Mouse (Mus musculus): ENCODE results near the gene Eif4e. TPM values are rescaled to one million over a fixed set of nuclear protein-coding genes. Genes with fewer than 3 reads are reported as not detected.

Gene Eif4e
- total and polyA plus RNA-seq, 2 experiments from 2014 or later = 121 to 322 TPM

- Histone ChIP-seq H3K9me3 (ENCODE audit: low read length) (no peaks in the 10 kb centered on the region), H3K27ac (ENCODE audit: low read depth, low read length) (no peak overlapping the region), H3K9ac (no peak overlapping the region), H3K4me2 (ENCODE audit: low read depth) (no peak overlapping the region), H3K27me3 (ENCODE audit: insufficient read depth, low read length) (no peaks in the 10 kb centered on the region), H3K4me1 (ENCODE audit: insufficient read depth) (peaks cover 21% of the 10 kb centered on the region; the same call in 1 of the 2 replicates), H3K36me3 (ENCODE audit: insufficient read depth) (no peaks in the 10 kb centered on the region), H3K4me3 (ENCODE audit: low read depth, low read length) (no peak overlapping the region)
- TF ChIP-seq CTCF (IDR thresholded peaks at IDR 0.05; ENCODE audit: low read depth) = no peak
- 84% methylated on average over 8 of the region's 8 CpGs for WGBS
- no peak for DNase-seq
- ATAC-seq = no peak
Measured at GRCm38 (mm10) chr3:138530578-138531478, 4.8 kb downstream of the Eif4e start.

GRCm38 (mm10) chr3:138531479-138532181, 5.7 kb downstream of the Eif4e start:
- H3K4me1 ChIP-seq (ENCODE audit: insufficient read depth) = 0 out of 2 replicates have a peak, but pooled peaks cover 15% of the 10 kb centered on the region
- H3K9me3 ChIP-seq (ENCODE audit: low read length) = no peaks in the 10 kb centered on the region
- no peak for ATAC-seq
- no peak for DNase-seq
- no peak overlapping the region for H3K27ac ChIP-seq (ENCODE audit: low read depth, low read length)
- H3K4me2 ChIP-seq (ENCODE audit: low read depth) = no peak overlapping the region
- H3K4me3 ChIP-seq (ENCODE audit: low read depth, low read length) = no peak overlapping the region
- no peak for TF ChIP-seq CTCF (IDR thresholded peaks at IDR 0.05; ENCODE audit: low read depth)
- no peak overlapping the region for H3K9ac ChIP-seq
- WGBS = 77% methylated on average over 12 of the region's 12 CpGs
- H3K36me3 ChIP-seq (ENCODE audit: insufficient read depth) = no peaks in the 10 kb centered on the region
- H3K27me3 ChIP-seq (ENCODE audit: insufficient read depth, low read length) = no peaks in the 10 kb centered on the region

GRCm38 (mm10) chr3:138532764-138533163, 6.8 kb downstream of the Eif4e start:
- ATAC-seq (no peak), DNase-seq (no peak)
- 60% methylated on average over 2 of the region's 2 CpGs for WGBS

GRCm38 (mm10) chr3:138536031-138536430, 10.1 kb downstream of the Eif4e start:
- Histone ChIP-seq H3K4me1 (ENCODE audit: insufficient read depth) (no peaks in the 10 kb centered on the region), H3K27ac (ENCODE audit: low read depth, low read length) (no peak overlapping the region), H3K9me3 (ENCODE audit: low read length) (no peaks in the 10 kb centered on the region), H3K36me3 (ENCODE audit: insufficient read depth) (no peaks in the 10 kb centered on the region), H3K4me2 (ENCODE audit: low read depth) (no peak overlapping the region), H3K27me3 (ENCODE audit: insufficient read depth, low read length) (no peaks in the 10 kb centered on the region), H3K9ac (no peak overlapping the region), H3K4me3 (ENCODE audit: low read depth, low read length) (no peak overlapping the region)
- 97% methylated on average over 2 of the region's 2 CpGs for WGBS
- DNase-seq (no peak), ATAC-seq (no peak)
- TF ChIP-seq CTCF (IDR thresholded peaks at IDR 0.05; ENCODE audit: low read depth) = no peak

More at GRCm38 (mm10) chr3:138532764-138533163, 6.8 kb downstream of the Eif4e start:
- Histone ChIP-seq H3K27me3 (ENCODE audit: insufficient read depth, low read length) (no peaks in the 10 kb centered on the region), H3K9ac (no peak overlapping the region), H3K9me3 (ENCODE audit: low read length) (no peaks in the 10 kb centered on the region), H3K4me1 (ENCODE audit: insufficient read depth) (0 out of 2 replicates have a peak, but pooled peaks cover 15% of the 10 kb centered on the region), H3K4me3 (ENCODE audit: low read depth, low read length) (no peak overlapping the region), H3K36me3 (ENCODE audit: insufficient read depth) (no peaks in the 10 kb centered on the region), H3K27ac (ENCODE audit: low read depth, low read length) (no peak overlapping the region), H3K4me2 (ENCODE audit: low read depth) (no peak overlapping the region)
- TF ChIP-seq CTCF (IDR thresholded peaks at IDR 0.05; ENCODE audit: low read depth) = no peak

GRCm38 (mm10) chr3:138542621-138543020, 16.6 kb downstream of the Eif4e start:
- no peak for ATAC-seq
- no peak overlapping the region for H3K4me3 ChIP-seq (ENCODE audit: low read depth, low read length)
- H3K9me3 ChIP-seq (ENCODE audit: low read length) = no peaks in the 10 kb centered on the region
- no peak overlapping the region for H3K9ac ChIP-seq
- no peak overlapping the region for H3K27ac ChIP-seq (ENCODE audit: low read depth, low read length)
- no peaks in the 10 kb centered on the region for H3K4me1 ChIP-seq (ENCODE audit: insufficient read depth)
- no peak for DNase-seq
- no peak overlapping the region for H3K4me2 ChIP-seq (ENCODE audit: low read depth)
- no peaks in the 10 kb centered on the region for H3K36me3 ChIP-seq (ENCODE audit: insufficient read depth)
- H3K27me3 ChIP-seq (ENCODE audit: insufficient read depth, low read length) = no peaks in the 10 kb centered on the region
- WGBS = 58% methylated on average over 3 of the region's 3 CpGs
- no peak for TF ChIP-seq CTCF (IDR thresholded peaks at IDR 0.05; ENCODE audit: low read depth)

- H3K4me3 ChIP-seq (ENCODE audit: low read depth, low read length) = no peak overlapping the region
- WGBS = 86% methylated on average over 4 of the region's 4 CpGs
Measured at GRCm38 (mm10) chr3:138544117-138544516, 18.1 kb downstream of the Eif4e start.

GRCm38 (mm10) chr3:138546678-138547077, 20.7 kb downstream of the Eif4e start:
- no peaks in the 10 kb centered on the region for H3K9me3 ChIP-seq (ENCODE audit: low read length)
- no peak overlapping the region for H3K4me3 ChIP-seq (ENCODE audit: low read depth, low read length)
- H3K27me3 ChIP-seq (ENCODE audit: insufficient read depth, low read length) = no peaks in the 10 kb centered on the region
- ATAC-seq = no peak
- no peak overlapping the region for H3K4me2 ChIP-seq (ENCODE audit: low read depth)
- no peak for DNase-seq
- H3K27ac ChIP-seq (ENCODE audit: low read depth, low read length) = no peak overlapping the region
- H3K4me1 ChIP-seq (ENCODE audit: insufficient read depth) = no peaks in the 10 kb centered on the region
- peaks cover 16% of the 10 kb centered on the region; the same call in 1 of the 2 replicates for H3K36me3 ChIP-seq (ENCODE audit: insufficient read depth)
- 83% methylated on average over 2 of the region's 2 CpGs for WGBS
- H3K9ac ChIP-seq = no peak overlapping the region
- TF ChIP-seq CTCF (IDR thresholded peaks at IDR 0.05; ENCODE audit: low read depth) = no peak

More at GRCm38 (mm10) chr3:138544117-138544516, 18.1 kb downstream of the Eif4e start:
- no peak overlapping the region for H3K9ac ChIP-seq
- H3K4me1 ChIP-seq (ENCODE audit: insufficient read depth) = no peaks in the 10 kb centered on the region
- ATAC-seq (no peak), DNase-seq (no peak)
- TF ChIP-seq CTCF (IDR thresholded peaks at IDR 0.05; ENCODE audit: low read depth) = no peak
- H3K9me3 ChIP-seq (ENCODE audit: low read length) = no peaks in the 10 kb centered on the region
- H3K27me3 ChIP-seq (ENCODE audit: insufficient read depth, low read length) = no peaks in the 10 kb centered on the region
- H3K36me3 ChIP-seq (ENCODE audit: insufficient read depth) = no peaks in the 10 kb centered on the region
- H3K4me2 ChIP-seq (ENCODE audit: low read depth) = no peak overlapping the region
- no peak overlapping the region for H3K27ac ChIP-seq (ENCODE audit: low read depth, low read length)

All from forebrain, postnatal 0 days (tissue).